Mouse (Mus musculus) small intestine, adult 2 months (tissue): Measurements from ENCODE around the gene Rph3al. TPM values are rescaled to one million over a fixed set of nuclear protein-coding genes. Genes with fewer than 3 reads are reported as not detected.

ENCODE experiments used
- H3K27ac ChIP-seq: fragments of 200-500 bp; 2 replicates; pipeline ENCODE4 v1.5.1; 2012; ENCODE audit warnings: low read depth, low read length, control low read depth, inconsistent platforms; ENCODE audit not compliant: insufficient read depth
- H3K27me3 ChIP-seq: fragments of 200-500 bp; 2 replicates; pipeline ENCODE4 v1.6.1; 2012; ENCODE audit warnings: mild to moderate bottlenecking, moderate library complexity, low read length, inconsistent platforms; ENCODE audit not compliant: control insufficient read depth, insufficient read depth
- H3K36me3 ChIP-seq: fragments of 200-500 bp; 2 replicates; pipeline ENCODE4 v1.6.1; 2012; ENCODE audit warnings: mild to moderate bottlenecking, low read length, control low read depth, inconsistent platforms; ENCODE audit not compliant: control insufficient read depth, insufficient read depth
- H3K4me1 ChIP-seq: fragments of 200-500 bp; 2 replicates; pipeline ENCODE4 v1.6.1; 2012; ENCODE audit warnings: low read length, inconsistent platforms, mixed read lengths; ENCODE audit not compliant: control insufficient read depth, insufficient read depth, insufficient read length
- H3K4me3 ChIP-seq: fragments of 200-500 bp; 2 replicates; pipeline ENCODE4 v1.5.1; 2012; ENCODE audit warnings: low read depth, mild to moderate bottlenecking, control low read depth, inconsistent platforms, low read length, moderate library complexity
- CTCF ChIP-seq: fragments of 200-500 bp; IDR thresholded peaks from 2 replicates; pipeline ENCODE4 v1.5.1; 2012; ENCODE audit warnings: low read depth, mild to moderate bottlenecking, control low read depth, inconsistent platforms, low read length, moderate library complexity, mixed read lengths; ENCODE audit not compliant: insufficient replicate concordance, insufficient read length; ENCODE audit errors: extremely low read depth
- POLR2A ChIP-seq: fragments of 200-500 bp; IDR thresholded peaks from 2 replicates; pipeline ENCODE4 v1.6.1; 2012; ENCODE audit warnings: low read depth, mild to moderate bottlenecking, control low read depth, inconsistent platforms, low read length, moderate library complexity
- WGBS: fragments of 180-500 bp; shearing (Covaris S2); methylation state at CpG from one replicate; pipeline ENCODE4 v1.1.7; 2018; 5-methylcytosine and 5-hydroxymethylcytosine counted together
- polyA plus RNA-seq: library from polyadenylated mRNA; depleted of rRNA; stranded (reverse); fragments of >200 nt; gene quantifications from 2 replicates; pipeline ENCODE4 v1.2.3, GENCODE M21; 2012

Rph3al gene
- polyA plus RNA-seq, 1 experiment, result 12.6 TPM

DNA sequence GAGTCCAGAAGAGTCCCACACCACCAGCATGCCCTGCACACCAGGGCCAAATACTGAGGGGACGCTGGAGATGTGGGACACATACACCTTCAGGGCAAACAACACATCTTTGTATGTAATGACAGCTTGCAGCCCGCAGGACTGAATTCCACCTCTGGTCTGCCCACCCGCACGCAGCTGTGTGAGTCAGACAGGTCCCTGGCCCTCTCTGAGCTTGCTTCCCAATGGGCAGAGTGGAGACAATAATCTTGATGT, 26.2 kb upstream of the Rph3al start:
- no peaks in the 10 kb centered on the region for H3K27me3 ChIP-seq
- WGBS, result 89% methylated on average over 4 of the region's 4 CpGs
- H3K4me3 ChIP-seq, result no peak overlapping the region
- peaks cover 8% of the 10 kb centered on the region for H3K4me1 ChIP-seq
- TF ChIP-seq CTCF (no peak), POLR2A (no peak)
- H3K27ac ChIP-seq, result no peak overlapping the region
- H3K36me3 ChIP-seq, result no peaks in the 10 kb centered on the region

GRCm38 (mm10) chr11:75963730-75964475, 25.7 kb upstream of the Rph3al start:
- Histone ChIP-seq H3K27me3 (no peaks in the 10 kb centered on the region), H3K27ac (no peak overlapping the region), H3K4me1 (peaks cover 8% of the 10 kb centered on the region), H3K4me3 (no peak overlapping the region), H3K36me3 (no peaks in the 10 kb centered on the region)
- 81% methylated on average over 11 of the region's 11 CpGs for WGBS
- TF ChIP-seq POLR2A (no peak), CTCF (no peak)

DNA sequence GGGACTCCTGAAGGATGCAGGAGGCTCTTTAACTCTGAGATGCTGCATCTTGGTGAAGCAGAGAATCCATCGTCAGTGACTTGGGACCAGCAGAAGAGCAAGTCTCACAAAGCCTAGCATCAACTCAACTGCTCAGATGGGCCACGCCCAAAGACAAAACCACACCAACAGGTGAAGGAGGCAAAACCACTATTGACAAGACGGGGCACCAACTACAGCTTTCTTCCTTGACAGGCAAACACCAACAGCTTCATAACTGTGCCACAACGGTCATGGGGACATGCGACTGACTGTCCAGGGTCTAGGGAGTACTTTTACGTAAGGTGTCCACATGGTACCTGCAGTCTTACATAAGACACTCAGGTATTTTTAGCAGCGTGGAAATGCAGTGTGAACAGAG, 23.6 kb upstream of the Rph3al start:
- TF ChIP-seq CTCF (no peak), POLR2A (no peak)
- no peak overlapping the region for H3K27ac ChIP-seq
- no peak overlapping the region for H3K4me3 ChIP-seq
- H3K27me3 ChIP-seq, result no peaks in the 10 kb centered on the region
- no peaks in the 10 kb centered on the region for H3K36me3 ChIP-seq
- peaks cover 16% of the 10 kb centered on the region for H3K4me1 ChIP-seq
- whole genome bisulfite sequencing, result 89% methylated on average over 7 of the region's 7 CpGs

DNA sequence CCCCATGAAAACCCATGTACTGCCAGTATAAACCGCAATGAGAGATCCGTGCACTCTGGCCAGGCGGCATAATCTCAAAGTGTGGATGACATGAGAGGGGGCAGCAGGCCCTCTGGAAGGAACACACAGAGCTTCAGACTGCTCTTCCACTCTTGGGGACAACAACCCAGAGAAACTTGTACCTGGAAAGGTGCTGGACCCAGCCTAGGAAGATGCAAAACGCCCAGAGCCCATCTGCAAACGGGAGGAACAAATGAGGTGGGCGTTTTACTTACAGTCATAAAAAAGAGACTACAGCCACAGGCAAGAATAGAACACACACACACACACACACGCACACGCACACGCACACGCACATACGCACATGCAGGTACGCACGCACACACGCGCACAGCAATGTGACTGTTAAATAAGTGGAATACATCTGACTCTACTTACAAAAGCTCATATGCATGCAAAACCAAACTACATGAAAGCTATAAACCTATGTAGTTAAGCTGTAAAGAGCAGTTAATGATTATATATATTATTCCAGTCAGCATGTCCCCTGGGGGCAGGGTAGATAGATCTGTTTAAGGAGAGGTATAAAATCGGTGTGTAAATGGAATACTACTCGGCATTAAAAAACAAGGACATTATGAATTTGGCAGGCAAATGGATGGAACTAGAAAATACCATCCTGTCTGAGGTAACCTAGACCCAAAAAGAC, 19.0 kb upstream of the Rph3al start:
- Histone ChIP-seq H3K27me3 (no peaks in the 10 kb centered on the region), H3K36me3 (no peaks in the 10 kb centered on the region), H3K27ac (peak overlapping the region; percentile 91), H3K4me3 (peak overlapping the region; percentile 47), H3K4me1 (peaks cover 13% of the 10 kb centered on the region)
- TF ChIP-seq CTCF (no peak), POLR2A (no peak)
- WGBS, result 29% methylated on average over 17 of the region's 17 CpGs

- Histone ChIP-seq H3K27me3 (no peaks in the 10 kb centered on the region), H3K36me3 (no peaks in the 10 kb centered on the region), H3K4me1 (peaks cover 13% of the 10 kb centered on the region), H3K4me3 (peak overlapping the region; percentile 47; the same call in 1 of the 2 replicates), H3K27ac (peak overlapping the region; percentile 91)
- WGBS, result 35% methylated on average over 8 of the region's 8 CpGs
- TF ChIP-seq POLR2A (no peak), CTCF (no peak)
Measured at GRCm38 (mm10) chr11:75956651-75957050, 18.4 kb upstream of the Rph3al start.

DNA sequence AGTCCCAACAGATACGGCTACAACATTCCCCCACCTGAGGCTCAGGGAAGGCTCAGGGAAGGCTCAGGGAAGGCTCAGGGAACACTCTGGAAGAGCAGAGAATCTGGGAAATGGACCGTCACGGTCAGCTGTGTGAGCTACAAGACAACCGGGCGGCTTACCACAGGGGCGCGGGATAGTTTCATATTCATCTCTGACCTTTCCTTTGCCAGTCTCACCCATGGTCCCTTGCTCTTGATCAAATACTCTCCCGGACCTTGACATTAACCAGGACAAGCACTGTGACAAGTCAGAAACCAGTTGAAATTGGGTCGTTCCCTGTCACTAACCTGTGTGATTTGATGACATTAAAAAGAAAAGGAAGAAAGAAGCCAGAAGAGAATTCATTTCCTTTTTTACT, 16.7 kb upstream of the Rph3al start:
- Histone ChIP-seq H3K27ac (no peak overlapping the region), H3K4me3 (no peak overlapping the region), H3K4me1 (peaks cover 15% of the 10 kb centered on the region), H3K36me3 (no peaks in the 10 kb centered on the region), H3K27me3 (no peaks in the 10 kb centered on the region)
- TF ChIP-seq POLR2A (no peak), CTCF (no peak)
- WGBS, result 92% methylated on average over 9 of the region's 9 CpGs

- WGBS, result 84% methylated on average over 5 of the region's 5 CpGs
Measured at GRCm38 (mm10) chr11:75951895-75952294, 13.7 kb upstream of the Rph3al start.

More at GRCm38 (mm10) chr11:75951895-75952294, 13.7 kb upstream of the Rph3al start:
- no peak for TF ChIP-seq POLR2A
- no peak for TF ChIP-seq CTCF
- Histone ChIP-seq H3K4me3 (no peak overlapping the region), H3K36me3 (no peaks in the 10 kb centered on the region), H3K4me1 (peaks cover 19% of the 10 kb centered on the region), H3K27me3 (no peaks in the 10 kb centered on the region), H3K27ac (no peak overlapping the region)
